Mouse (Mus musculus): ENCODE data around the gene Mtx1. TPM values are rescaled to one million over a fixed set of nuclear protein-coding genes. Genes with fewer than 3 reads are reported as not detected.

The Mtx1 gene
- 100 to 1,000 TPM in 1 of 2 experiments, 10 to 100 TPM in 1; 98.6 to 102 TPM for total RNA-seq (2021)

DNA sequence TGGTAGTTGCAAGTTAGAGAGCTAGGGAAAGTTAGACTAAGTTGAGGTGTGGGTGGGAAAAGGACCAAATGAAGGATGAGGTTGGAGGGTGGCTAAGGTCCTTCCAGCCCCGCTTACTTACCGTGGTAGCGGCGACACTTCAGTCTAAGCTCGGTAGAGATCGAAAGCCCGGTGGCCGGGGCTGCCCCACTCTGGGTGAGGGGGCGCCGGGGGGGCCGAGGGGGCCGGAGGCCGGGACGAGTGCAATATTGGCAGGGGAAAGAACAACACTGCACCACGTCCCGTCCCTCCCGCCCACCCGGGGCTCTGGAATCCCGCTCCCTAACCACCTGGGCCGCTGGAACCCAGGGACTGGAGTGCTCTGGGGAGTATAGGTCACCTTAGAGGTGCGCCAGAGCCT lies at the start of gene Mtx1:
TSS of gene Mtx1 (minus strand) at position 189 of the 400 bp plus-strand sequence.
- peak in 1 of 2 experiments; percentile 55 for DNase-seq (ENCODE audit: extremely low spot score in 1 of 2, low spot score in 2 of 2)
- intact Hi-C loops (cut with DNase I) = no loop called here

DNA sequence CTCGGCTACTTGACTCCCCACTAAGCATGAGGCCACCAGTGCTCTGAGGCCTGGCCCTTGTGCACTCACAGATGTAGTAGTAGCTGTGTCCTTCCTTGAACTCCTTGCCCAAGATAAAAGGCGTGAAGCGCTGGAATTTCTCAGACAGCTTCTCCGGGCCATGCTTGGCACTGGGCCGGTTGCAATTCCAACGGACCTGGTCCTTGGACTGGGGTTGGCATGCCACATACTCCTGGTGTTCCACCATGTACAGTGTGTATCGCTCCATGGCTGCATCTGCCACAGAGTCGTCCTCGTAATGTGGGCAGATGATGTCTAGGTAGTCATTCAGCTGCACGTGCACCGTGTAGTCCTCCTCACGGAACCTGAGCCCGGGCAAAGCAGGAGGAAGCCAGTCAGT lies 49.2 kb upstream of the Mtx1 start:
- DNase-seq (ENCODE audit: extremely low spot score in 1 of 2, low spot score in 2 of 2) = no peak
- intact Hi-C loops (cut with DNase I) = no loop called here

GRCm38 (mm10) chr3:89271760-89272159 lies 44.9 kb upstream of the Mtx1 start:
- DNase-seq (ENCODE audit: extremely low spot score in 1 of 2, low spot score in 2 of 2) = no peak
- intact Hi-C loops (cut with DNase I) = no loop called here

DNA sequence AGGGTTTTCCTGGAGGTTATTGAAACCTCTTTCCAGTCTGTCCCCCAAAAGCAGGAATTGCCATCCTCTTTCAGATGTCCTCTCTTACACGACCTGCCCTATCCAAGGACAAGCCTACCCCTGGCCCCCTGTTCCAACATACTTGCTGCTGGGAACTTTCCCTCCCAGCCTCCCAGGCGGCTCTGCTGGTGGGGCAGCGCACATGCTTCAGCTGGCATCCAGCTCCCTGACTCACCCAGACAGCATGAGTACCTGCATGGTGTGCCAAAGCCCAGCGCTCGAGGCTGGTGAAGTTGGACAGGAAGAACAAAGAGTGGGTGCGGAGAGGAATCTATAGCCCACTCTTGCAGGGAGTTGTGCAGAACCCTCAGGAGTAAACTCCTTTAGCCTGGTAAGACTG lies 44.0 kb upstream of the Mtx1 start:
- intact Hi-C loops (cut with DNase I) = no loop called here
- DNase-seq (ENCODE audit: extremely low spot score in 1 of 2, low spot score in 2 of 2) = peak in 1 of 2 experiments; percentile 62

GRCm38 (mm10) chr3:89270051-89270755 lies 43.3 kb upstream of the Mtx1 start, which contains the start of gene Slc50a1:
TSS of gene Slc50a1 (minus strand) at chr3:89270570.
- intact Hi-C loops (cut with DNase I) = no loop called here
- peak; percentile 73 to 93 for DNase-seq (ENCODE audit: extremely low spot score in 1 of 2, low spot score in 2 of 2)

DNA sequence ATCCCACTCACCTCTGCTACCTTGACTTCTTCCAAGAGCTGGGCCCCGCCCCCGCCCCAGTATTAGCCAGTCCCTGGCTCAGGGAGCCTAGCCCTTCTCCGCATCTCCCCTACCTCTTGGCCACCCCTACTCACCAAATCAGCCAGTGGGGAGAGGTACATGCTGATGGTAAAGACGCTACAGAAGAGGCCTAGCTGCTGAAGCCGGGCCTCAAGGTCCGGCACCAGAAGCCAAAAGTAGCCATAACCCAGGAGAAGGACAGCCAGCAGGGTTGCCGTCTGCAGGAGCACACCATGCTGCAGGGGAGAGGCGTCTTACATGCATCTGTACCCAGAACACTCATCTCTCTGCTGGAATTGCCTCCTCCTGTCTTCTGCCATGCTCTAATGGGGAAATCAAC lies 42.0 kb upstream of the Mtx1 start:
- intact Hi-C loops (cut with DNase I) = loop anchor here (10.0 kb wide), 1 partner anchor 586 kb away; no protein-coding TSS in a partner anchor
- DNase-seq (ENCODE audit: extremely low spot score in 1 of 2, low spot score in 2 of 2) = no peak

GRCm38 (mm10) chr3:89266439-89266893 lies 39.6 kb upstream of the Mtx1 start:
- intact Hi-C loops (cut with DNase I) = loop anchor here (10.0 kb wide), 1 partner anchor 588 kb away; no protein-coding TSS in a partner anchor
- peak; percentile 78 to 80 for DNase-seq (ENCODE audit: extremely low spot score in 1 of 2, low spot score in 2 of 2)

- intact Hi-C loops (cut with DNase I) = loop anchor here (10.0 kb wide), 1 partner anchor 592 kb away; no protein-coding TSS in a partner anchor
- DNase-seq (ENCODE audit: extremely low spot score in 1 of 2, low spot score in 2 of 2) = no peak
These were observed 35.5 kb upstream of the Mtx1 start for GRCm38 (mm10) chr3:89262417-89262816.

- no peak for DNase-seq (ENCODE audit: extremely low spot score in 1 of 2, low spot score in 2 of 2)
- intact Hi-C loops (cut with DNase I) = loop anchor here (10.0 kb wide), 1 partner anchor 595 kb away; no protein-coding TSS in a partner anchor
These were observed 33.3 kb upstream of the Mtx1 start for GRCm38 (mm10) chr3:89260211-89260610.

- intact Hi-C loops (cut with DNase I) = no loop called here
- DNase-seq (ENCODE audit: extremely low spot score in 1 of 2, low spot score in 2 of 2) = no peak
These were observed 32.2 kb upstream of the Mtx1 start, which contains the start of gene Dpm3 for GRCm38 (mm10) chr3:89259076-89259475. TSS of gene Dpm3 (plus strand) at chr3:89259358.

DNA sequence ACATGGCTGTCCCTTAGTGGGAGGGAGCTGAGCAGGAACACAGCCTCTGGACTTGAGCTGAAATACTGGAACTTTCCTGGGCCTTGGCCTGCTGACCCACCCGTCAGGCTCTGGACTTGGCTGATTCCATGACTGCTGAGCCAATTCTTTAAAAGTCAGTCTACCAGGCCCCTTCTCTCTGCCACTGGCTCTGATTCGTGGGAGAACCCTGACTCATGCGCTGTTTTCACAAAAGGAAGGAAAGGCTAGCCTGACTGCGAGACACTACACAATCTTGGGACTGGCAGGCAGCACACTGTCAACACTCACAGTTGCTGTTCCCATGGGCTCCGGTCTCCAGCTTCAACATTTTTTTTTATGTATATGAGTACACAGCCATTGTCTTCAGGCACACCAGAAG lies 29.3 kb upstream of the Mtx1 start:
- DNase-seq (ENCODE audit: extremely low spot score in 1 of 2, low spot score in 2 of 2) = no peak
- intact Hi-C loops (cut with DNase I) = no loop called here

DNA sequence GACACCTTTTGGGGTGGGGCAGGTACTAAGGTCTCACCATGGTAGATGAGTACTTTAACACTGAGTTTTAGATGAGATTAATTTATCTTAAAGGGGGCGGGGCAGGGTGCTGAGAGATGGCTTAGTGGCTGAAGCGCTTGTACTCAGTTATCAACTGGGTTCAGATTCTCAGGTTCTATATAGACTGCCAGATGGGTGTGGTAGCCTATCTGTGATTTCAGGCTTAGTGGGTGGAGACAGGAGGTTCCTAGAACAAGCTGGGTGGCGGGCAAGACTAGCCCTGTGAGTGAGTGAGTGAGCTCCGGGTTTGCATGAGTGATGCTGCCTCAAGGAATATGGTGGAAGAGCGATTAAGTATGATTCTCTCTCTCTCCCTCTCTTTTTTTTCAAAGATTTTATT lies 28.1 kb upstream of the Mtx1 start:
- no peak for DNase-seq (ENCODE audit: extremely low spot score in 1 of 2, low spot score in 2 of 2)
- intact Hi-C loops (cut with DNase I) = loop anchor here (5.0 kb wide), 1 partner anchor 42 kb away; no protein-coding TSS in a partner anchor

- DNase-seq (ENCODE audit: extremely low spot score in 1 of 2, low spot score in 2 of 2) = peak in 1 of 2 experiments; percentile 84
- intact Hi-C loops (cut with DNase I) = loop anchor here (5.0 kb wide), 1 partner anchor 46 kb away; no protein-coding TSS in a partner anchor
These were observed 24.5 kb upstream of the Mtx1 start for GRCm38 (mm10) chr3:89251365-89251895.

GRCm38 (mm10) chr3:89250435-89251040 lies 23.6 kb upstream of the Mtx1 start:
- intact Hi-C loops (cut with DNase I) = loop anchor here (5.0 kb wide), 1 partner anchor 47 kb away; no protein-coding TSS in a partner anchor
- DNase-seq (ENCODE audit: extremely low spot score in 1 of 2, low spot score in 2 of 2) = no peak

DNA sequence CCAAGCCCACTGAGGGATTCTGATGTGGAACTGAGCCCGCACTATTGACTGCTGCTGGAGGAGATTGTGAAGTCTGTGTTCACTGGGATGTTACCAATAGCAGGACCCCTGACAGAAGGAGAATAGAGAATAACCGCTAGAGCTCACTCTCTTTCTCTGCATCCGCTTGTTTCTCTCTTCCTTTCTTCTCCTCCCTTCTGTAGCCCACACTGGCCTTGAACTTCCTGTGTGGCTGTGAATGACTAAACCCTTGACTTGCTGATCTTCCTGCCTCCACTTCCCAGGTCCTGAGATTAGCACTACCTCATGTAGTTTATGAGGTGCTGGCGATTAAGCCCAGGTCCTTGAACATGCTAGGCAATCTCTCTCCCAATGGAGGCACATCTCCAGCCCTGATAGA lies 20.6 kb upstream of the Mtx1 start:
- intact Hi-C loops (cut with DNase I) = loop anchor here (5.0 kb wide), 1 partner anchor 35 kb away; the partner anchor contains the start of gene Efna1
- no peak for DNase-seq (ENCODE audit: extremely low spot score in 1 of 2, low spot score in 2 of 2)

GRCm38 (mm10) chr3:89246261-89247100 lies 19.6 kb upstream of the Mtx1 start, which contains the start of gene Trim46:
TSS of gene Trim46 (minus strand) at chr3:89246309.
- DNase-seq (ENCODE audit: extremely low spot score in 1 of 2, low spot score in 2 of 2) = peak; percentile 90 to 94
- intact Hi-C loops (cut with DNase I) = loop anchor here (5.0 kb wide), 1 partner anchor 36 kb away; the partner anchor contains the start of gene Efna1

GRCm38 (mm10) chr3:89245688-89246171 lies 18.8 kb upstream of the Mtx1 start, which contains the start of gene Krtcap2:
TSS of gene Krtcap2 (plus strand) at chr3:89245966.
- intact Hi-C loops (cut with DNase I) = loop anchor here (5.0 kb wide), 1 partner anchor 37 kb away; the partner anchor contains the start of gene Efna1
- peak; percentile 82 to 84 for DNase-seq (ENCODE audit: extremely low spot score in 1 of 2, low spot score in 2 of 2)

Data from left cerebral cortex, postnatal 10 days (tissue).